Mouse (Mus musculus): Measurements from ENCODE around the gene Gm11541. TPM values are rescaled to one million over a fixed set of nuclear protein-coding genes. Genes with fewer than 3 reads are reported as not detected.

Gene Gm11541
- polyA plus RNA-seq, 1 experiment from 2014 or later, result 0.15 TPM

- H3K27me3 ChIP-seq (replicated peaks), result no peaks in the 10 kb centered on the region
- H3K4me1 ChIP-seq, result no peaks in the 10 kb centered on the region
- no peak overlapping the region for H3K4me2 ChIP-seq (replicated peaks)
- H3K9ac ChIP-seq, result no peak overlapping the region
- no peak overlapping the region for H3K4me3 ChIP-seq
- no peaks in the 10 kb centered on the region for H3K9me3 ChIP-seq
- 84% methylated on average over 6 of the region's 6 CpGs for WGBS
- ATAC-seq (ENCODE audit: low FRiP score, low read depth), result no peak
- H3K27ac ChIP-seq, result no peak overlapping the region
- H3K36me3 ChIP-seq, result no peaks in the 10 kb centered on the region
These were observed 17.1 kb downstream of the Gm11541 start for GRCm38 (mm10) chr11:94687178-94687577.

- 85% methylated on average over 7 of the region's 7 CpGs for WGBS
- no peaks in the 10 kb centered on the region for H3K36me3 ChIP-seq
- H3K9me3 ChIP-seq, result no peaks in the 10 kb centered on the region
- ATAC-seq (ENCODE audit: low FRiP score, low read depth), result no peak
- H3K4me3 ChIP-seq, result no peak overlapping the region
- H3K27ac ChIP-seq, result no peak overlapping the region
- H3K27me3 ChIP-seq (replicated peaks), result no peaks in the 10 kb centered on the region
- H3K9ac ChIP-seq, result no peak overlapping the region
- H3K4me1 ChIP-seq, result peaks cover 6% of the 10 kb centered on the region
- no peak overlapping the region for H3K4me2 ChIP-seq (replicated peaks)
These were observed 21.9 kb downstream of the Gm11541 start for GRCm38 (mm10) chr11:94682427-94682826.

GRCm38 (mm10) chr11:94681640-94682039 lies 22.7 kb downstream of the Gm11541 start:
- peaks cover 8% of the 10 kb centered on the region for H3K4me1 ChIP-seq
- 87% methylated on average over 4 of the region's 4 CpGs for WGBS
- H3K27me3 ChIP-seq (replicated peaks), result no peaks in the 10 kb centered on the region
- no peaks in the 10 kb centered on the region for H3K36me3 ChIP-seq
- H3K9ac ChIP-seq, result no peak overlapping the region
- H3K27ac ChIP-seq, result no peak overlapping the region
- no peak overlapping the region for H3K4me2 ChIP-seq (replicated peaks)
- no peak overlapping the region for H3K4me3 ChIP-seq
- H3K9me3 ChIP-seq, result no peaks in the 10 kb centered on the region
- ATAC-seq (ENCODE audit: low FRiP score, low read depth), result no peak

GRCm38 (mm10) chr11:94680639-94681038 lies 23.7 kb downstream of the Gm11541 start:
- Histone ChIP-seq H3K36me3 (no peaks in the 10 kb centered on the region), H3K27ac (no peak overlapping the region), H3K27me3 (replicated peaks) (no peaks in the 10 kb centered on the region), H3K4me3 (no peak overlapping the region), H3K9ac (no peak overlapping the region), H3K4me1 (peaks cover 18% of the 10 kb centered on the region), H3K4me2 (replicated peaks) (no peak overlapping the region), H3K9me3 (no peaks in the 10 kb centered on the region)
- no peak for ATAC-seq (ENCODE audit: low FRiP score, low read depth)

- peak overlapping the region; percentile 91 for H3K4me3 ChIP-seq
- no peak overlapping the region for H3K27ac ChIP-seq
- peak overlapping the region; percentile 92 for H3K9ac ChIP-seq
- WGBS, result 32% methylated on average over 15 of the region's 15 CpGs
- no peaks in the 10 kb centered on the region for H3K27me3 ChIP-seq (replicated peaks)
- H3K4me1 ChIP-seq, result peaks cover 18% of the 10 kb centered on the region
- peak; percentile 46 for ATAC-seq (ENCODE audit: low FRiP score, low read depth)
- no peaks in the 10 kb centered on the region; the same call in 1 of the 2 replicates for H3K36me3 ChIP-seq
- H3K4me2 ChIP-seq (replicated peaks), result peak overlapping the region; percentile 86
- no peaks in the 10 kb centered on the region for H3K9me3 ChIP-seq
These were observed 26.6 kb downstream of the Gm11541 start for GRCm38 (mm10) chr11:94677607-94678145.

- peak within 1 kb of the TSS; percentile 91 for H3K4me3 ChIP-seq
- ATAC-seq (ENCODE audit: low FRiP score, low read depth), result peak; percentile 94
- no peaks in the 10 kb centered on the region for H3K27me3 ChIP-seq (replicated peaks)
- H3K36me3 ChIP-seq, result no peaks in the 10 kb centered on the region; the same call in 1 of the 2 replicates
- peaks cover 21% of the 10 kb centered on the region for H3K4me1 ChIP-seq
- H3K4me2 ChIP-seq (replicated peaks), result peak within 1 kb of the TSS; percentile 86
- under 1% methylated on average over 81 of the region's 82 CpGs for WGBS
- H3K27ac ChIP-seq, result peak within 1 kb of the TSS; percentile 82
- peak within 1 kb of the TSS; percentile 92 for H3K9ac ChIP-seq
- H3K9me3 ChIP-seq, result no peaks in the 10 kb centered on the region
These were observed 27.3 kb downstream of the Gm11541 start, which contains the start of gene Xylt2 for GRCm38 (mm10) chr11:94676754-94677606. Xylt2 (minus strand) TSS chr11:94677515.

- no peak for ATAC-seq (ENCODE audit: low FRiP score, low read depth)
- Histone ChIP-seq H3K27me3 (replicated peaks) (no peaks in the 10 kb centered on the region), H3K27ac (no peak overlapping the region), H3K9ac (peak overlapping the region; percentile 92), H3K9me3 (no peaks in the 10 kb centered on the region), H3K4me1 (peaks cover 23% of the 10 kb centered on the region), H3K36me3 (no peaks in the 10 kb centered on the region; the same call in 1 of the 2 replicates), H3K4me2 (replicated peaks) (peak overlapping the region; percentile 86), H3K4me3 (peak overlapping the region; percentile 91)
- 44% methylated on average over 4 of the region's 4 CpGs for WGBS
These were observed 28.0 kb downstream of the Gm11541 start for GRCm38 (mm10) chr11:94676308-94676707.

- Histone ChIP-seq H3K4me2 (replicated peaks) (peak overlapping the region; percentile 86), H3K9ac (no peak overlapping the region), H3K36me3 (peaks cover 6% of the 10 kb centered on the region), H3K27me3 (replicated peaks) (no peaks in the 10 kb centered on the region), H3K27ac (no peak overlapping the region), H3K4me1 (peaks cover 23% of the 10 kb centered on the region), H3K9me3 (no peaks in the 10 kb centered on the region), H3K4me3 (no peak overlapping the region)
- ATAC-seq (ENCODE audit: low FRiP score, low read depth), result no peak
- WGBS, result 85% methylated on average over 5 of the region's 5 CpGs
These were observed 28.9 kb downstream of the Gm11541 start for GRCm38 (mm10) chr11:94675446-94675845.

GRCm38 (mm10) chr11:94674984-94675383 lies 29.3 kb downstream of the Gm11541 start:
- Histone ChIP-seq H3K4me1 (peaks cover 23% of the 10 kb centered on the region), H3K9me3 (no peaks in the 10 kb centered on the region)
- 88% methylated on average over 5 of the region's 5 CpGs for WGBS

GRCm38 (mm10) chr11:94665281-94665680 lies 39.0 kb downstream of the Gm11541 start:
- no peak for ATAC-seq (ENCODE audit: low FRiP score, low read depth)

More at GRCm38 (mm10) chr11:94674984-94675383, 29.3 kb downstream of the Gm11541 start:
- Histone ChIP-seq H3K27ac (no peak overlapping the region), H3K4me2 (replicated peaks) (peak overlapping the region; percentile 86), H3K9ac (no peak overlapping the region), H3K4me3 (no peak overlapping the region), H3K36me3 (peaks cover 10% of the 10 kb centered on the region), H3K27me3 (replicated peaks) (no peaks in the 10 kb centered on the region)
- ATAC-seq (ENCODE audit: low FRiP score, low read depth), result no peak

GRCm38 (mm10) chr11:94661344-94661743 lies 43.0 kb downstream of the Gm11541 start:
- H3K4me2 ChIP-seq (replicated peaks), result no peak overlapping the region
- no peaks in the 10 kb centered on the region for H3K27me3 ChIP-seq (replicated peaks)
- peaks cover 78% of the 10 kb centered on the region for H3K36me3 ChIP-seq
- H3K9ac ChIP-seq, result no peak overlapping the region
- H3K4me3 ChIP-seq, result no peak overlapping the region
- H3K4me1 ChIP-seq, result no peaks in the 10 kb centered on the region
- WGBS, result 63% methylated on average over 1 of the region's 1 CpGs
- no peak overlapping the region for H3K27ac ChIP-seq
- H3K9me3 ChIP-seq, result no peaks in the 10 kb centered on the region
- ATAC-seq (ENCODE audit: low FRiP score, low read depth), result no peak

More at GRCm38 (mm10) chr11:94665281-94665680, 39.0 kb downstream of the Gm11541 start:
- Histone ChIP-seq H3K9me3 (no peaks in the 10 kb centered on the region), H3K4me1 (no peaks in the 10 kb centered on the region), H3K36me3 (peaks cover 90% of the 10 kb centered on the region), H3K27me3 (replicated peaks) (no peaks in the 10 kb centered on the region), H3K4me3 (no peak overlapping the region), H3K4me2 (replicated peaks) (no peak overlapping the region), H3K9ac (no peak overlapping the region), H3K27ac (no peak overlapping the region)
- 94% methylated on average over 6 of the region's 6 CpGs for WGBS

GRCm38 (mm10) chr11:94653663-94654436 lies 50.4 kb downstream of the Gm11541 start, which contains the start of the genes Mrpl27 and Eme1:
Mrpl27 (plus strand) TSS chr11:94653767.
Eme1 (minus strand) TSS chr11:94653964.
- H3K9me3 ChIP-seq, result no peaks in the 10 kb centered on the region
- peak within 1 kb of the TSS; percentile 57 for H3K9ac ChIP-seq
- peaks cover 30% of the 10 kb centered on the region for H3K36me3 ChIP-seq
- 1% methylated on average over 32 of the region's 32 CpGs for WGBS
- H3K27me3 ChIP-seq (replicated peaks), result no peaks in the 10 kb centered on the region
- H3K4me1 ChIP-seq, result peaks cover 10% of the 10 kb centered on the region
- H3K4me3 ChIP-seq, result peak within 1 kb of the TSS; percentile 60
- H3K4me2 ChIP-seq (replicated peaks), result peak within 1 kb of the TSS; percentile 77
- ATAC-seq (ENCODE audit: low FRiP score, low read depth), result peak; percentile 89
- peak within 1 kb of the TSS; percentile 82; the same call in 1 of the 2 replicates for H3K27ac ChIP-seq

All from neural tube, embryonic 12.5 days (tissue).